Mouse (Mus musculus) macrophage (primary cell): ENCODE measurements around the gene Depdc1b. TPM values are rescaled to one million over a fixed set of nuclear protein-coding genes. Genes with fewer than 3 reads are reported as not detected.

Source experiments
- H3K27ac ChIP-seq: fragments of 350-480 bp; formaldehyde crosslinking; 2 replicates; pipeline ENCODE4 v1.9.0; 2021
- H3K36me3 ChIP-seq: fragments of 350-480 bp; formaldehyde crosslinking; 2 replicates; pipeline ENCODE4 v1.9.0; 2021; ENCODE audit errors: inconsistent target
- H3K4me3 ChIP-seq: fragments of 350-480 bp; formaldehyde crosslinking; 2 replicates; pipeline ENCODE4 v1.9.0; 2021; ENCODE audit errors: inconsistent target
- H3K79me2 ChIP-seq: fragments of 350-480 bp; formaldehyde crosslinking; 2 replicates; pipeline ENCODE4 v1.9.0; 2021; ENCODE audit errors: inconsistent target
- WGBS: methylation state at CpG from one replicate; pipeline ENCODE4 v1.1.7; 2026; ENCODE audit warnings: inconsistent platforms; ENCODE audit not compliant: missing documents; 5-methylcytosine and 5-hydroxymethylcytosine counted together
- polyA plus RNA-seq: library from polyadenylated mRNA; stranded (reverse); fragments of 250-400 nt; gene quantifications from 3 replicates; pipeline ENCODE4 v1.2.4, GENCODE M21; 2018; ENCODE audit warnings: inconsistent platforms

Depdc1b gene
- polyA plus RNA-seq, 1 experiment from 2014 or later: 0.50 TPM

DNA sequence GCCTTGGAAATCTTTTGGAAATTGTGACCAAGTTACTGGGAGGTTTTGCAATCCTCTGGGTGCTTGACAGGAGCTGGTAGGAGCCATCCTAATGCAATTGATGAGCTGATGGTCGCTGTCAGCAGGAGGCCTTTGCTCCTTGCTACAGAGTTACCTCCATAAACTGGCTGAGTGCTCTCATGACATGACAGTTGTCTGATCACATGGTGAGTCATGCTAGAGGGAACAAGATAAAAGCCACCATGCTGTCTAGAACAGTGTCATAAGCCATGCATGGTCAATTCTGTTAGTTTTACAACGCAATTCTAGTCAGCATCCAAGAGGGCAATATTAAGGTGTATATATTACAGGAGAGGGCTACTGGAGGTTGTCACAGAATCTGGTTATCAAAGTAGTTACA is 99.3 kb downstream of the Depdc1b start:
- 92% methylated on average over 2 of the region's 2 CpGs for WGBS
- H3K36me3 ChIP-seq: no peaks in the 10 kb centered on the region

DNA sequence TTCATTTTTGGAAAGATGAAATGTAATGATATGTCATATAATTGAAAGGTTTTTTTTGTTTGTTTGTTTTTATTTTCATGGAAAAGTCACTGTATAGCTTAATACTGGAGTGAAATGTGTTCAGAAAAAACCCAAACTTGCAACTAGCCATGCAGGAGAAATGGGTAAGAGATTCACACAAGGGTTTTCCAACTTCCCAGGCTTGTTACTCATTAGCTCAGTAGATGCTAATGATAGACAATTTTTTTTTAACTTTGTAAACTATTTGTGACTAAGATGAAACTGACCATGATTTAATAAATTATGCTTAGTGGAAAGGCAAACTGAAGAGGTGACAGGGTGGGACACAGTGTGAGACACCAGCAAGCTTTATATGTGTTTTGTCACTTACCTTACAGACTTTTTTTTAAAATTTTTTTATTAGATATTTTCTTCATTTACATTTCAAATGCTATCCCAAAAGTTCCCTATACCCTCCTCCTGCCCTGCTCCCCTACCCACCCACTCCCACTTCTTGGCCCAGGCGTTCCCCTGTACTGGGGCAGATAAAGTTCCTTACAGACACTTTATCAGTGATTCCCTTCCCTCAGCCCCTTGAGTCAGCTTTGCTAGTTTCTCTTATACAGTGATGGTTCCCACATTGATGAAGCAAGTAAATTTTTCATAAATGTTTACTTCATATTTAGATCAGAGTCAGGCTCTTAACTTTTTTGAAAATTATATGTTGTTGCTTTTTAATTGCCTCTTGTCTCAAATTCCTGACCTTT is 102.8 kb downstream of the Depdc1b start:
- Histone ChIP-seq H3K27ac (no peak overlapping the region), H3K4me3 (no peak overlapping the region), H3K36me3 (no peaks in the 10 kb centered on the region), H3K79me2 (no peaks in the 10 kb centered on the region)
- 100% methylated on average over 1 of the region's 1 CpGs for WGBS

More for the DNA sequence above, 99.3 kb downstream of the Depdc1b start:
- H3K4me3 ChIP-seq: no peak overlapping the region
- no peaks in the 10 kb centered on the region for H3K79me2 ChIP-seq
- H3K27ac ChIP-seq: no peak overlapping the region

DNA sequence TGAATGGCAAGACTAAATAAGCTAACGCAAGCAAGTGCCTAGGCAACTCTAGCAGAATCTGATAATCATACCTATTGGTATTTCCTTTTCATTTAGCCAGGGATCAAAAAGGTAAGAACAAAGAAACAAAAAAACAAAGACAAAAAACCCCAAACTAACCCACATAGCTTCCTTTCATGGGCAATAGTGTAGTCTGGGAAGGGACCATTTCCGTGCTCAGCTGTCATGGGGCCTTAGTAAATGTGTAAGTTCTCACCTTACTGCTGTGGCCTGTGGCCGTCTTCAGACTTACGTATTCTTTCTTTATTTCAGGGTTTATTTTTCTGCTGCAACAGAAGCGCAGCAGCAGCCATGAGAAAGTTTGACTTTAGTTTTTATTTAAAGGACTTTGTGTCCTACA is 110.2 kb downstream of the Depdc1b start:
- 92% methylated on average over 5 of the region's 5 CpGs for WGBS
- H3K27ac ChIP-seq: no peak overlapping the region
- H3K36me3 ChIP-seq: no peaks in the 10 kb centered on the region
- no peaks in the 10 kb centered on the region for H3K79me2 ChIP-seq
- no peak overlapping the region for H3K4me3 ChIP-seq

DNA sequence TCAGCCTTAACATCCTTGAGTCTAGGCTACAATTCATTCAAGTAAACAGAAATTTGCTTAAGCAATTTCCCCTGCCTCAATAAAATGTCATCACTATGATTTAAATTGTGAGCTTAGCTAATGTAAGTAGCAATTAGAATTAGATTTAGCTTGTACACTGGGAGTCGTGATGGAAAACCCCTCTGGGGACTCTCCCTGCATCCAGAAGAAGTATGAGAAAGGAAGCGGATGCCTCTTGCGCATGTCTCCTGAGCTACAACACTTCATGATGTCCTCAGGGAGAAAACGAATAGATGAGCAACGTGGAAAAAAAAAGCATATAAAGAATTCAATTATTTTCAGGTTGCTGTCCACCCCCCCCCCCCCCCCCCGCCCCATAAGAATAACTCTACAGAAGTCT is 112.7 kb downstream of the Depdc1b start:
- no peak overlapping the region for H3K27ac ChIP-seq
- 96% methylated on average over 5 of the region's 6 CpGs for WGBS
- H3K36me3 ChIP-seq: no peaks in the 10 kb centered on the region
- H3K79me2 ChIP-seq: no peaks in the 10 kb centered on the region
- H3K4me3 ChIP-seq: no peak overlapping the region

DNA sequence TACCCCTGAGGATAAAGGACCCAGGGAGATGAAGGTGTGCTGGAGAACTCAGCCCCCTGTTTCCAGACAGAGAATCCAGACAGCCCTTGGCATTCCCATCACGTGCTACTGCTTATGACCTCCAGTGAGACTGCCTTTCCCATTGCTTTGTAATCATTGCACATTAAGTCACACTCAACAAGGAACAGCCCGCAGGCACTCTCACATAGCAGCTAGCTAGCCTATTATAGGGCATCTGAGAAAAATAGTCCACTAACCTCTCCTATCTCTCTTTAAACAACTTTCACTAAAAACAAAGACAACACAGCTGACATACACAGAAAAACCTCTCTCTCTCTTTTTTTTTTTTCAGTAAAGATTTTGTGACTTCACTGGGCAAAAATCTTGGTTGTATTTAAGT is 113.5 kb downstream of the Depdc1b start:
- H3K27ac ChIP-seq: no peak overlapping the region
- H3K4me3 ChIP-seq: no peak overlapping the region
- H3K79me2 ChIP-seq: no peaks in the 10 kb centered on the region
- H3K36me3 ChIP-seq: no peaks in the 10 kb centered on the region
- WGBS: 84% methylated on average over 2 of the region's 2 CpGs

DNA sequence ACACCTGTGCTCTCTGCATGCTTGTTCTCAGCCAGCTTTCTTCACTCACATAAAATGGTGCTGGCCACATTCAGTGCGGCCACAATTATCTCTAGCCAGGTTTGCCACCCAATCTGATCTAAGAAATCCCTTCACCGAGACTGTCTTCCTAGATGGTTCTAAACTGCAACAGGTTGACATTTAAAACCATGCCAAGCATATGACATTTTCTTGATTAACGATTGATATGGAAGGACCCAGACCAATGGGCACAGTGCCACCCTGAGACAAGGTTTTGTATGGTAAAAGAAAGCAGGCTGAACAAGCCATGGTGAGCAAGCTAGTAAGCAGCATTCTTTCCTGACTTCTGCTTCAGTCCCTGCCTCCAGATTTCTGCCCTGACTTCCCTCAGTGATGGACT is 115.6 kb downstream of the Depdc1b start:
- H3K4me3 ChIP-seq: no peak overlapping the region
- 98% methylated on average over 3 of the region's 3 CpGs for WGBS
- H3K36me3 ChIP-seq: no peaks in the 10 kb centered on the region
- no peaks in the 10 kb centered on the region for H3K79me2 ChIP-seq
- no peak overlapping the region for H3K27ac ChIP-seq

DNA sequence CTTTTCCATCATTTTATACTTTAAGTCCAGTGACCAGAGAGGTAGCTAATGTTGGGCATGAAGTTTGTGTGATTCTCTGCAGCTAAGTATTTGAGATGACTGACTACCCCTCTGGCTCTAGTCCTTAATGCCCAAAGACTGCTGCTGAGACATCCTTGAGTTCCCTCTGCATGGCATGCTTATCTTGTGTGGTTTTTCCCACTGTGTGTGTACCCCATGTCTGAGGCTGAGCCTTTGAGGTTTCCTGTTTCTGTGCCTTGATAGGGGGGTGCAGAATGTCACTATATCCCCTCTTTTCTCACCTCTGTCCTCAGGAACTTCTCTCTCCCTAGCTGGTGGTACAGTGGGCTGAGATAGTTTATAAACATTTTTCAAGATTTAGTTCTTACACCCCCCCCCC is 119.6 kb downstream of the Depdc1b start:
- H3K4me3 ChIP-seq: no peak overlapping the region
- H3K27ac ChIP-seq: no peak overlapping the region
- no peaks in the 10 kb centered on the region for H3K36me3 ChIP-seq
- H3K79me2 ChIP-seq: no peaks in the 10 kb centered on the region

DNA sequence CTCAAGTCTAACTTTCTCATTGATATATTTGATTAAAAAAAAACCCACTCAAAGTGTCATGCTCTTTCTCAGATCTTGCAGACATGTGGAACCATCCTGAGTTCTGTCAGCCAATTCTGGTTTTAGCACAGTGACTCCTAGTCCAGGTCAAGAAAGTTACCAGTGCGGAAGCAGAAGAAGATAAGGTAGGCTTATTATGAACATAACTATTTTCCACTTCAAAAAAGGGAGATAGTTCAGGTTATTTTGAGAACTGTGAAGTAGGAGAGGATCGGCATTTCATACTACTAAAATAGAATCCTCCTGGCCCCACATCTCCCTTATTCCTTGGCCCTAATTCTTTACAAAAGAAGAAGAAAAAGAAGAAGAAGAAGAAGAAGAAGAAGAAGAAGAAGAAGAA is 121.3 kb downstream of the Depdc1b start:
- Histone ChIP-seq H3K27ac (no peak overlapping the region), H3K4me3 (no peak overlapping the region), H3K79me2 (no peaks in the 10 kb centered on the region), H3K36me3 (no peaks in the 10 kb centered on the region)
- 100% methylated on average over 2 of the region's 2 CpGs for whole genome bisulfite sequencing

DNA sequence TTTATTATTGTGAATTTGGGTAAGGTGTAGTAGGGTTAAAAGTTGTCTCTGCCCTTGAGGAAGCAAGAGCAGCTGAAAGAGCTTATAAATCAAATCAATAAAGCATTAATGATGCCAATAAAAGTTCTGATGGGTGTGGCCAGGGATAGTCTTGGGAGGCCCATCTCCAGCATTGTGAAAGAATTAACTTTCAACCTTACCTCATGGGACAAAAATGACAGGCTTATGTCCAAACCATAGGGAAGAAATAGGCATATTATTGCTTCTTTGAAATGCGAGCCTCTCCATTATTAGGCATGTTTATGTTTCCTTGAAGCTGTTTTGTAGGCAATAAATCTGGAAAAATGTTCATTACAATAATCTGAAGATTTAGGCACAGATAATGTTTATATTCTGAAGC is 122.9 kb downstream of the Depdc1b start:
- WGBS: 100% methylated on average over 1 of the region's 1 CpGs
- no peak overlapping the region for H3K4me3 ChIP-seq
- no peaks in the 10 kb centered on the region for H3K36me3 ChIP-seq
- H3K27ac ChIP-seq: no peak overlapping the region
- no peaks in the 10 kb centered on the region for H3K79me2 ChIP-seq

DNA sequence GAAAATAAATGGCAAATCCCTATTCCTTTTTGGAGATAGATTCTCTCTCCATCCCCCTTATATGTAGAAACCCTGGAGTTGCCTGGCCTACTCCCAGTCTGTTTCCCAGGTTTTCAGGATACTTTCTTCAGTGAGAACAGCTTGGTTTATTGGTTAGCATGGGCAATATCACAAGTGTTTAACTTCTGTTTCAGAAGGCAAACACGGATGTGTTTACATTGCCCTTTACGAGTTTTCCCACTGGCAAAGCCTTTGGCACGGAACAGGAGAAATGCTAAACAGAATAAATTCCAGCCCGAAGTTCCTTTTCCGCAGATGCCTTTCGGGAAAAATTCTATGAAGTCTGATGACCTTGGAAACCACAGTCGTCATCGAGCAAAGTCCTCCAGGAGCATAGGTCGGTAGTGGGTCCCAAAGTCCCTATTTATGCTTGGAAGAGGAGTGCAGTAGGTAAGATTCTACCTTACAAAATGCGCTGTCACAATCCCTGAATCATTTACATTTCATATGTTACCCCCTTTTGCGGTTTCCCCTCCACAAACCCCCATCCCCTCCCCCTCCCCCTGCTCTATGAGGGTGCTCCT is 132.3 kb downstream of the Depdc1b start:
- Histone ChIP-seq H3K4me3 (no peak overlapping the region), H3K36me3 (no peaks in the 10 kb centered on the region), H3K27ac (no peak overlapping the region), H3K79me2 (no peaks in the 10 kb centered on the region)
- WGBS: 88% methylated on average over 11 of the region's 11 CpGs

DNA sequence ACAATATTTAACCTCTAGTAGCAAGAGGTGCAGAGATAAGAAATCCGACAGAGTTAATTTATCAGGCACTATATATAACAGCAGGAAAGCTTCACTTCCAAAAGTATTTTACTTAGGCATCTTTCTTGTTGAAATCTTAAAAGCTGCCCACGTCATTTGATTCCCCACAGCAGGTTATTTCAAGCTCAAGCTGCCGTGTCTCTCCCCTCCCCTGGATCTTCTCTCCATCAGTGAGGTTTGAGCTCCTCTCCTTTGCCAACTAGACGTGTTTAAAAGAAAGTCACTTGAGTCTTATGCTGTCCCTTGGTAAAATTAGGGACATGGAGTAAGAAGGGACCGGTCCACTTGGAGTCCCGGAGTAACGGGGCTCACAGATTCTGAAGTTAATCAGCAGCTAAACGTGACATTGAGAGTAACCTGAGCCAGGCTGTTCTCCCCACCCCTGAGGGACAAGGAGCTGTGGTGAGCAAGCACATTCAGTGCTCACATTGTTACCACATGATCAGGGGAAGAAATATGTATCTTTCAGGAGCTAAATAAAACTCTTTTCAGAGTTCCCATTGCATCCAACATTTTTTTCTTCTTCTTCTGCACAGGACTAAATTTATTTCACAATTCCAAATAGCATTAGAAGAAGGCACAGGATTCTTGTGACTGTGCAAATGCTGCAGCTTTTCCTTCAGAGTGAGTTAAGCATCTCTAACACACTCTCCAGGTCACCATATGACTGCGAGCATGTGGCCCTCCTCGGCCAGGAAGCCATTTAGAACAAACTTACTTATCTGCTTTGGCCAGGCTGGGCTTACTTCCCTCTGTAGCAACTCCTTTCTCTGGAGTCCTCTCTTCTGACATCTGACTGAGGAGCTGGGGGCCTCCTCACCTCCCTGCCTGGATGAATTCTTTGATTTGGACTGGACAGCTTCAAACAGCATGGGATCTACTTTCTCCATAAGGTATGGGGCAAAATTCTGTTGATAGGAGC is 133.3 kb downstream of the Depdc1b start, which contains the start of gene Pde4d:
Gene Pde4d, plus strand, starts transcription at position 833 of the 982 bp plus-strand sequence.
- Histone ChIP-seq H3K79me2 (no peaks in the 10 kb centered on the region), H3K4me3 (no peak within 1 kb of the TSS), H3K27ac (no peak within 1 kb of the TSS), H3K36me3 (no peaks in the 10 kb centered on the region)
- 29% methylated on average over 10 of the region's 10 CpGs for WGBS

DNA sequence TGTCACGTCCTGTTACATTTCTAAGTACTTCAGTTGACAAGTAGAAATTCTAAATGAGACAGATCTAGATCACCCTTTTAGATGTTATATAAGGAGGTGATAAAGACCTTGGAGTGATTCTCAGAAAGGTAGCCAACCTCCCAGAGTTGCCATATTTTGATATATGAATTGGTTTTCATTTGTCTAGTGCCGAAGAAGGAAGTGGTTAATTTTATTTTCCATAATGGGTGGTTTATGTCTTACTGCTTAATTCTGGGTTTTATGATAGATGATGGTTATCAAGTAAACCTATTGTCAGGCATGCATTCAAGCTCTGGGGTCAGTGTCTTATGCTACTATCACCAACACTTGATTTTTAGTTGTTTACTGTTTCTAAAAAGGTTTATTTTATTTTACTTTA is 135.0 kb downstream of the Depdc1b start:
- no peaks in the 10 kb centered on the region for H3K79me2 ChIP-seq
- 55% methylated on average over 2 of the region's 2 CpGs for WGBS
- no peak overlapping the region for H3K4me3 ChIP-seq
- no peak overlapping the region for H3K27ac ChIP-seq
- H3K36me3 ChIP-seq: no peaks in the 10 kb centered on the region

DNA sequence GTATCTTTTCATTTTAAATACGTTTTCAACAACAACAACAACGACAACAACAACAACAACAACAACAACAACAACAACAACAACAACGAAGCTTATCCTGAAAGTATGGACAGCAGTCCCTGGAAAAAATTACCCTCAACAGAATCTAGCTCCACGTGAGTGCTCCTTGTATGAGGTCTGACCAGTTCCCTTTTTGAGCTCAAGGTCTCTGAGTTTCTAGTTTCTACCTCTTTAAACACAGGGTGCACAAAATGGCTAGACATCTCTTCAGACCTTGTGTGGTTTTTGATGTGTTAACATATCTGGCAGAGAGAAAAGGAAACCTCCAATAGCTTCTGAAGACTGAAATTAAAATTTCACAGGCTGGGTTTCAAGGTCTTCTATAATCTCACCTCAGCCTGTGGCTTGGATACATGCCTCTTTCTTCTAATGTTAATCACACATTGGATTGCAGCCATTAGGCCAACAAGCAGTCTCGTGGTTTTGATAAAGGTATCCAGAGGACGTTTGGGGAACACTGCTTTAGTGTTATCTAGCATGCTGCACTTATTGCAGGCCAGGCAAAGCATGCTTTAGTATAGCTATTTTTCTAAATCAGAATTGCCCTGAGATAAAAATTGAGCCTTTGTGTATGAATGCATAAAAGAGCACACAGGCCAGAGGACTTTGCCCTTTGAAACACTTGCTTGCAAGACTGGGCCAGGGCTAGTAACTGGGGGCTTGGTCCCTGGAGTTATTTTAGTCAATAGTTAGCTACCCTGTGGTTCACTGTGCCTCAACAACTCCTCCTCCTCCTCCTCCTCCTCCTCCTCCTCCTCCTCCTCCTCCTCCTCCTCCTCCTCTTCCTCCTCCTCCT is 137.2 kb downstream of the Depdc1b start:
- no peaks in the 10 kb centered on the region for H3K36me3 ChIP-seq
- no peak overlapping the region for H3K4me3 ChIP-seq
- WGBS: 44% methylated on average over 6 of the region's 6 CpGs
- no peak overlapping the region for H3K27ac ChIP-seq
- no peaks in the 10 kb centered on the region for H3K79me2 ChIP-seq
